Mouse (Mus musculus) hindbrain, embryonic 11.5 days (tissue): Measurements from ENCODE around the gene Afmid. TPM values are rescaled to one million over a fixed set of nuclear protein-coding genes. Genes with fewer than 3 reads are reported as not detected.

Source experiments
- ATAC-seq: fragments of 200-750 bp; cut with Nextera tagmentation; 2 replicates; pipeline ENCODE4 v1.8.0; 2017; ENCODE audit warnings: mild to moderate bottlenecking, moderate TSS enrichment, moderate library complexity; ENCODE audit not compliant: low FRiP score
- DNase-seq: peaks from one replicate; pipeline ENCODE4 v3.0.0-alpha.2; 2015; ENCODE audit warnings: low spot score
- H3K27ac ChIP-seq: fragments of 300-500 bp; sonication (generic); 2 replicates; pipeline ENCODE4 v1.5.1; 2014; ENCODE audit warnings: mild to moderate bottlenecking, low read depth, low read length
- H3K27me3 ChIP-seq: fragments of 300-500 bp; sonication (generic); 2 replicates; pipeline ENCODE4 v1.6.1; 2014; ENCODE audit warnings: mild to moderate bottlenecking, low read length, moderate library complexity, mixed read lengths; ENCODE audit not compliant: control insufficient read depth, insufficient read depth
- H3K36me3 ChIP-seq: fragments of 300-500 bp; sonication (generic); 2 replicates; pipeline ENCODE4 v1.6.1; 2014; ENCODE audit warnings: mild to moderate bottlenecking, low read length, moderate library complexity, mixed read lengths; ENCODE audit not compliant: control insufficient read depth, insufficient read depth
- H3K4me1 ChIP-seq: fragments of 300-500 bp; sonication (generic); replicated peaks from 2 replicates; pipeline ENCODE4 v1.6.1; 2014; ENCODE audit warnings: low read length, mixed read lengths; ENCODE audit not compliant: control insufficient read depth, insufficient read depth
- H3K4me2 ChIP-seq: fragments of 300-500 bp; sonication (generic); replicated peaks from 2 replicates; pipeline ENCODE4 v1.6.1; 2014; ENCODE audit warnings: mild to moderate bottlenecking, low read depth, low read length
- H3K4me3 ChIP-seq: fragments of 300-500 bp; sonication (generic); 2 replicates; pipeline ENCODE4 v1.5.1; 2014; ENCODE audit warnings: low read depth, low read length
- H3K9ac ChIP-seq: fragments of 300-500 bp; sonication (generic); 2 replicates; pipeline ENCODE4 v1.6.1; 2014; ENCODE audit warnings: low read depth, low read length
- H3K9me3 ChIP-seq: fragments of 300-500 bp; sonication (generic); 2 replicates; pipeline ENCODE4 v1.6.1; 2016; ENCODE audit warnings: low read length; ENCODE audit not compliant: control insufficient read depth
- WGBS: fragments of 180-500 bp; shearing (Covaris S2); extraction: QIAGEN DNeasy Blood & Tissue Kit; methylation state at CpG from one replicate; pipeline ENCODE4 v1.1.7; 2014; 5-methylcytosine and 5-hydroxymethylcytosine counted together
- polyA plus RNA-seq: library from polyadenylated mRNA; unstranded; fragments of >200 nt; fragmentation: Nextera tagmentation; extraction: Ambion mirVana; gene quantifications from 2 replicates; pipeline ENCODE4 v1.2.1, GENCODE M21; 2014

Gene Afmid
- polyA plus RNA-seq: 3.4 and 3.5 TPM in 2 replicates

DNA sequence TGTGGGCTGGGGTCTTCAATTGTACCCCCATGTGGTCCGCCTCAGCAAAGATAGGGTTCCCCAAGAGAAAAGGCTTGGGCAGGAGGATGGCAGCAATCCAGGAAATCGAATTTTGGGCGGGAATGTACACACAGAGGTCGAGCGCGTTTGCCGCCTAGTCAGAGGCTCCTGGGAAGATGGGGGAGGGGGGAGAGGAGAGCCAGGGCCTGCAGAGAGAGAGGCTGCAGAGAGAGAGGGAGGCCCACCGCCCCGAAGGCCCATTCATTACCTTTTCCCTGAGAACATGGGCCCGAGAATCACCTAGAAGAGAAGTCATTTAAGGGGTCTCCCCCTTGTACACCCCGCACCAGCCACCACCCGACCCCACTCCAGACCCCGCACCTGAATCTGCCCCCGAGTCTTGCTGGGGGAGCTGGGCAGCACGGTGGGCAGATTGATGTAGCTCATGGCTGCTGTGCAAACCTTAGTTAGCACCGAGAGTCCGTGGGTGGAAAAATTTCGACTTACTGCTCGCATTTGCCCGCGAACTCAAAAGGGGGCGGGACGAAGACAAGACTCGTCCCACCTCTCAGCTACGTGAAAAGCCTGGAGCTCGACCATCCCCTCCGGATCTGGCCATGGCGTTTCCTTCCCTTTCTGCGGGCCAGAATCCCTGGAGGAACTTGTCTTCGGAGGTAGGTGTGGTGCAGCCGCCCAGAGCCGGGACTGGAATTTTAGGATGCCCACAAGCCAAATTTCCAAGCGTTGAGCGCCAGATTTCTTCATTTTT is at the start of gene Afmid, which contains the start of gene Tk1:
Gene Afmid, plus strand, starts transcription at position 592 of the 769 bp plus-strand sequence.
Gene Tk1, minus strand, starts transcription at position 760 of the 769 bp plus-strand sequence.
- WGBS: under 1% methylated on average over 33 of the region's 34 CpGs
- no peaks in the 10 kb centered on the region; the same call in 1 of the 2 replicates for H3K36me3 ChIP-seq
- H3K9ac ChIP-seq: peak within 1 kb of the TSS; percentile 84
- H3K4me3 ChIP-seq: peak within 1 kb of the TSS; percentile 47
- H3K27me3 ChIP-seq: no peaks in the 10 kb centered on the region
- H3K4me2 ChIP-seq: peak within 1 kb of the TSS; percentile 88
- H3K4me1 ChIP-seq: peaks cover 2% of the 10 kb centered on the region
- H3K9me3 ChIP-seq: no peaks in the 10 kb centered on the region
- DNase-seq (peak; percentile 83), ATAC-seq (peak; percentile 71)
- peak within 1 kb of the TSS; percentile 80 for H3K27ac ChIP-seq

DNA sequence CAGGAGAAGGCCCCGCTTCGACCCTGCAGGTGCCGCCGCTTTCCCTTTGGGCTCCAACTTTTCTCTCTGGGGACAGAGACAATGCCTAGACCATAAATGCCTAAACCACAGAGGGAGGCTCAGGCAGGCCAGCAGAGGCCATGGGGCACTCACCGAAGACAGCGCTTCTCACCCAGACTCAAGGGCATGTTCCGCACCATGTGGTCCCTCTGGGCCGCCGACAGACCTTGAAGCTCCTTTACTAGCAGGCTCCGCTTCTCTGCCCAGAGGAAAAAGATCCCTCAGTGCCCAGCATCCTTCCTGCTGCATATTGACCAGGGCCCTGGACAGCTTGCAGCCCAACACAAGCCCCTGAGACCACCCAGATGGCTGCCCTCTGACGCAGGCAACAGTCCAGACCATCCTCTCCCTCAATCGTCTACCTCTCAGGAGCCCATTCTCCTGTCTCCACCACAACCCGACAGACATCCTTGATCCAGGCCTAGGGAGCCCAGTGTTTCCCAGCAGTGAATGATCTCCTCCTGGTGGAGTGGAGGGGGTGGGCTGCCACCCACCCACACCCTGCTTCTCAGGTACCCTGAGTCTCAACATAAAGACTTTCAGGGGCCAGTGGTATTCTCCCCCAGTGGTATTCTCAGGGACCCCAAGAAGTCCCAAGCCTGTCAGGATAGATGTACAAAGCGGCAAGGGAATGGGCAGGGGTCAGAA is 49.5 kb upstream of the Afmid start:
- H3K9me3 ChIP-seq: no peaks in the 10 kb centered on the region
- peaks cover 12% of the 10 kb centered on the region for H3K27me3 ChIP-seq
- no peak overlapping the region for H3K4me2 ChIP-seq
- no peak overlapping the region for H3K4me3 ChIP-seq
- ATAC-seq (no peak), DNase-seq (no peak)
- H3K4me1 ChIP-seq: peaks cover 15% of the 10 kb centered on the region
- no peak overlapping the region for H3K27ac ChIP-seq
- 93% methylated on average over 14 of the region's 14 CpGs for whole genome bisulfite sequencing
- no peaks in the 10 kb centered on the region for H3K36me3 ChIP-seq
- H3K9ac ChIP-seq: no peak overlapping the region

DNA sequence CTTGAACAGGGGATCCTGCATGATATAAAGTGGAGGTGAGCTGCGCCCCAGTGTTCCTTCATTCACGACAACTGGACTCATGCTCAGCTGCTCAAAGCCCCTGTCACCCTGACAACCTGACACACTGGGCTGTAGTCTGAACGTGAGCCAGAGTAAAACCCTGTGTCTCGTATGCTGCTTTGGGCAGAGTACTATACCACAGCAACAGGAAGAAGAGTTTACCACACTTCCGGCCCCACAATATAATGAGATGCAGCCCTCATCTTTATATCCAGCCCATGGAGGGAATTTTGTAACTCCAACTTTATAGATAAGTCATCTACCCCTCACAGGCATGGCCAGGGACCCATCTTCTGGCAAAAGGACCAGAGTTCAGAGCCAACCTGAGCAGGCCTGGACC is 48.6 kb upstream of the Afmid start:
- H3K9me3 ChIP-seq: no peaks in the 10 kb centered on the region
- H3K4me3 ChIP-seq: no peak overlapping the region
- ATAC-seq: no peak
- peaks cover 20% of the 10 kb centered on the region for H3K27me3 ChIP-seq
- H3K4me1 ChIP-seq: peaks cover 15% of the 10 kb centered on the region
- no peak overlapping the region for H3K4me2 ChIP-seq
- no peak overlapping the region for H3K9ac ChIP-seq
- WGBS: 91% methylated on average over 5 of the region's 5 CpGs
- no peaks in the 10 kb centered on the region for H3K36me3 ChIP-seq
- H3K27ac ChIP-seq: no peak overlapping the region
- DNase-seq: no peak

DNA sequence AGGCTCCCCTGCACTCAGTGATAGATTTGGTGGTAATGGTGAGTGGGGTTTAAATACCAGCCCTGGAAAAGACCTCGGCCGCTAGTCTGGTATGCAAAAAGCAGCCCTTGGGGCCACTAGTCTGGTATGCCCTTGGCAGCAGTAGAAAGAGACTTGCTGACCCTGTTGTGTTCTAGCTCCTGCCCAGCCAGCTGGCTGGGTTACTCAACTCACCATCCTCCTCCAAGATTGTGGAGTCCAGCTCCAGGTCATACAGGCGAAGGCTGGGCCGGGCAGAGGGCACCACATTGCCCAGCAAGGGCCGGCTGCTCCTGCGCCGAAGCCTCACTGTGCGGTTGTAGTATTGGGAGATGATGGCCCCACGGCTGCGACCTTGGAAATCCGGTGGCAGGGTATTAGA is 47.7 kb upstream of the Afmid start:
- Histone ChIP-seq H3K27ac (no peak overlapping the region), H3K4me2 (no peak overlapping the region), H3K9ac (no peak overlapping the region), H3K4me3 (no peak overlapping the region), H3K9me3 (no peaks in the 10 kb centered on the region), H3K4me1 (peaks cover 17% of the 10 kb centered on the region), H3K27me3 (peaks cover 27% of the 10 kb centered on the region), H3K36me3 (no peaks in the 10 kb centered on the region)
- WGBS: 93% methylated on average over 11 of the region's 11 CpGs
- ATAC-seq (no peak), DNase-seq (no peak)

DNA sequence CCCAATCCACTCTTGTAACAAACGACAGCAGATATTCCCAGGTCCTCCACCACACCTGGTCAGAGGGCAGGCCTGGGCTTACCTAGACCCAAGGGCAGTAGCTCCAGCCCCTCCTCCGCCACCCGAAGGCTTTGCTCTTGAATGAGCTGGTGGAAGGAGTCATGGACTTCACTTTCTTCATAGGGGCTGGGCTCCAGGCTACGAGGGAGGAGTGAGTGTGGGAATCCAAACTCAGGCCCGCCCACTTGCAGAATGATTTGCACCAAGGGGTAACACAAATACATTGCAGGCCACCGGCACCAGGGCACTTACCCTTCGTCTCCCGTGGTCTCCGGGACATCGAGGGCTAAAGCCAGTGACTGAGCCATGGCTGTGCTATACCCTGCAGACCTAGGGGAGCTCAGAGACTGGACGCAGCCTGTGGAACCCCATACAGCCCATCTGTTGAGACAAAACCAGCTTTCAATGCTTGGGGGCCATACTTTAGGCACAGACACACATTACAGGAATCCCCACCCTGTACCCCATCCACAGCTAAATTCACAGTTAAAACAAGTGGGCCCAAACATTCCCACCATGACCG is 46.8 kb upstream of the Afmid start:
- H3K4me3 ChIP-seq: peak overlapping the region; percentile 34
- H3K9ac ChIP-seq: peak overlapping the region; percentile 4; the same call in 1 of the 2 replicates
- H3K36me3 ChIP-seq: no peaks in the 10 kb centered on the region
- DNase-seq: no peak
- no peaks in the 10 kb centered on the region for H3K9me3 ChIP-seq
- no peak for ATAC-seq
- peaks cover 18% of the 10 kb centered on the region for H3K4me1 ChIP-seq
- H3K27ac ChIP-seq: peak overlapping the region; percentile 78
- WGBS: 65% methylated on average over 12 of the region's 12 CpGs
- peaks cover 33% of the 10 kb centered on the region for H3K27me3 ChIP-seq
- peak overlapping the region; percentile 75 for H3K4me2 ChIP-seq

DNA sequence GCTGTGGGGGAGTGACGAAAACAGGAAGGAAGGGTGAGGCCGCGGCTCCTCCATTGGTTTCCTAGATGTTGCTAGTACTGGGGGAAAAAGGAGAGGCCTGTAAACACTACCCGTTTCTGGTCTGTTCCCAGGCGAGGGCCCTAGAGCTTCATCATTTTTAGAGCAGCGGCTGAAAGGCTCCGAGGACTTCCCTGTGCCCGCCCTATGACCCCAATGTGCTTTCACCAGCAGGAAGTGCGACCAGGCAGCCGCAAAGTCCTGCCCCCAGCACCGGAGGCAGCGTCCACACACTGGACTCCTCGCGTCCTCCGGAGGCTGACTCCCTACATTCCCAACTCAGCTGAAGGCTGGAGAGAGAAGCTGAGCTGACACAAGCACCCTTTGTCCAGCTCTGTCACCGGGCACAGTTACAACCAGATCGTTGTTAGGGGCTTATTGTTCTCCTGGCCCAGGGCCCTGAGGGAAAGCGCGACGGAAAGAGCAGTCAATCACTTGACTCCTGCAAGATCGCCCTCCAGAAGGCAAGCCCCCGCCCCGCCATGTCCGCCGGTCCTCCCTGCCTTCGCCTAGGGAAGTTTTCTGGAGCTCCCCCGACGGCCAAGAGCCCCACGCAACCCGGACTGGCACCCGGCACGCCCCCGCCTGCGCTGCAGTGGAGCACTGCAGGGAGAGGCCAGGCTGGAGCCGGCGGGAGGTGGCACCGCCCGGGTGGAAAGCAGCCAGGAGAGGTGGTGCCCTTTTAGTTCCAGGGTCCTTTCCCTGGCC is 46.1 kb upstream of the Afmid start:
- H3K4me1 ChIP-seq: peaks cover 18% of the 10 kb centered on the region
- H3K27ac ChIP-seq: peak overlapping the region; percentile 78
- H3K4me2 ChIP-seq: peak overlapping the region; percentile 75
- H3K9me3 ChIP-seq: no peaks in the 10 kb centered on the region
- H3K9ac ChIP-seq: peak overlapping the region; percentile 68
- DNase-seq (peak; percentile 79), ATAC-seq (peak; percentile 36; the same call in 1 of the 2 replicates)
- 5% methylated on average over 35 of the region's 38 CpGs for WGBS
- peak overlapping the region; percentile 34 for H3K4me3 ChIP-seq
- peaks cover 37% of the 10 kb centered on the region for H3K27me3 ChIP-seq
- no peaks in the 10 kb centered on the region for H3K36me3 ChIP-seq

DNA sequence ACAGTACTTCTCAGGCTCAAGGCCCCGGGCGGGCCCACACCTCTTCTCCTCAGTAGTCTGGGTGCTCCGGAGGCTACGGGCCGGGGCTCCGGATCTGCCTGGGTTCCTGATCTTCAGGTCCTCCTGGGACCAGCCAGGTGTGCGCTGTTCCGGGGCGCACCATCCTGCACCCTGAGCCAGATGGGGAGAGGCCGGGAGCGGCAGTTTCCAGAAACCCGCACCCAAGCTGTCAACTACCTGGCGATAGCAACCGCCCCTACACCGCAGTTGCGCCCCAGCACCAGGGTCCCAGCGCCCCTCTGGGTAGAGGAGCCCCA is 45.6 kb upstream of the Afmid start:
- Histone ChIP-seq H3K27me3 (peaks cover 38% of the 10 kb centered on the region), H3K4me1 (peaks cover 18% of the 10 kb centered on the region), H3K9ac (peak overlapping the region; percentile 68), H3K9me3 (no peaks in the 10 kb centered on the region), H3K36me3 (no peaks in the 10 kb centered on the region), H3K4me2 (peak overlapping the region; percentile 75), H3K4me3 (peak overlapping the region; percentile 34), H3K27ac (peak overlapping the region; percentile 78)
- DNase-seq (no peak), ATAC-seq (0 out of 2 replicates have a peak, but pooled peaks have one; percentile 15)
- WGBS: 1% methylated on average over 17 of the region's 17 CpGs

DNA sequence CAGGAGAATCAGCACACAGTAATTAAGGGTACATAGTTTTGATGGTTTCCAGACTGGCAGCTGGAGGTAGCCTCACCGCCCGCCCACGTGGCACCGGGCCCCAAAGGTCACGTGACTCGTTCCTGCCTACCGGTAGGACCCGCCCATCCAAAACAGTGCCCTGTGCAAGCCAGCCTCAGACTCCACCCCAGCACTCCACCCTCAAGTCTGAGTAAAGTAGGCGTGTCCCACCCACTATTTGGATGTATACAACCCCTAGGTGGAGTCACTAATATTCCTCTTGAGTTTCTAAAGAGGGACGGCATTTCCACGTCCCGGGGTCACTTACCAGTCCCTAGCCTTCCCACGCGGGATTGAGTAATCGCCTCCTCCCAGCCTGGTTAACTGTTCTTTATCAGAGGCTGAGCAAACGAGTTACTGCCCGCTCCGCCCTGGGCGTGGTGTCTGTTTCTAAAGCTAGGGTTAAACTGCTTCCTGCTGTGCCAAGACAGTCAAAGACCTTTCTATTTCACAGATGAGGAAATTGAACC is 45.1 kb upstream of the Afmid start:
- Histone ChIP-seq H3K36me3 (no peaks in the 10 kb centered on the region), H3K9me3 (no peaks in the 10 kb centered on the region), H3K4me1 (peaks cover 18% of the 10 kb centered on the region), H3K4me3 (peak overlapping the region; percentile 34), H3K9ac (no peak overlapping the region), H3K4me2 (peak overlapping the region; percentile 75), H3K27ac (no peak overlapping the region), H3K27me3 (peaks cover 38% of the 10 kb centered on the region)
- ATAC-seq (peak; percentile 38; the same call in 1 of the 2 replicates), DNase-seq (peak; percentile 72)
- 1% methylated on average over 19 of the region's 19 CpGs for WGBS
